Mouse (Mus musculus) lung, adult 2 months (tissue): ENCODE measurements around the gene Snx29.

Source experiments
- CTCF ChIP-seq: fragments of 200-500 bp; IDR thresholded peaks from 2 replicates; pipeline ENCODE4 v1.5.1; 2011; ENCODE audit warnings: mild to moderate bottlenecking, low read length, control low read depth; ENCODE audit not compliant: insufficient read depth
- POLR2A ChIP-seq: fragments of 200-500 bp; IDR thresholded peaks from 2 replicates; pipeline ENCODE4 v1.6.1; 2011; ENCODE audit warnings: low read depth, mild to moderate bottlenecking, control low read depth, low read length, borderline replicate concordance; ENCODE audit errors: extremely low read depth

GRCm38 (mm10) chr16:11380038-11380437 is 57.3 kb downstream of the Snx29 start:
- TF ChIP-seq POLR2A (no peak), CTCF (no peak)
